Mouse (Mus musculus) testis, postnatal 14 days (tissue): ENCODE data around the gene Morc1.

Experiments used
- DNase-seq: peaks from one replicate; pipeline ENCODE4 v3.0.0; 2021; ENCODE audit warnings: low spot score

Gene Morc1

GRCm38 (mm10) chr16:48626186-48626585, 195.1 kb downstream of the Morc1 start:
- no peak for DNase-seq

GRCm38 (mm10) chr16:48627296-48627695, 196.3 kb downstream of the Morc1 start:
- DNase-seq = no peak

GRCm38 (mm10) chr16:48629710-48630109, 198.7 kb downstream of the Morc1 start:
- no peak for DNase-seq

GRCm38 (mm10) chr16:48630466-48630865, 199.4 kb downstream of the Morc1 start:
- DNase-seq = no peak

GRCm38 (mm10) chr16:48632351-48632750, 201.3 kb downstream of the Morc1 start:
- no peak for DNase-seq

- no peak for DNase-seq
Measured at GRCm38 (mm10) chr16:48646246-48646645, 215.2 kb downstream of the Morc1 start.

- no peak for DNase-seq
Measured at GRCm38 (mm10) chr16:48671696-48672095, 240.7 kb downstream of the Morc1 start.

GRCm38 (mm10) chr16:48672664-48673063, 241.6 kb downstream of the Morc1 start:
- no peak for DNase-seq

GRCm38 (mm10) chr16:48675607-48676006, 244.6 kb downstream of the Morc1 start:
- DNase-seq = peak; percentile 54

- DNase-seq = no peak
Measured at GRCm38 (mm10) chr16:48676205-48676604, 245.2 kb downstream of the Morc1 start.

- DNase-seq = no peak
Measured at GRCm38 (mm10) chr16:48677381-48677780, 246.3 kb downstream of the Morc1 start.

GRCm38 (mm10) chr16:48678029-48678428, 247.0 kb downstream of the Morc1 start:
- DNase-seq = no peak
